Mouse (Mus musculus): ENCODE data around the gene Ccer2. TPM values are rescaled to one million over a fixed set of nuclear protein-coding genes. Genes with fewer than 3 reads are reported as not detected.

The Ccer2 gene
- polyA plus RNA-seq, 1 experiment from 2014 or later: 0.78 TPM

GRCm38 (mm10) chr7:28780067-28780658 is 24.2 kb downstream of the Ccer2 start:
- peak overlapping the region; percentile 54; the same call in 1 of the 2 replicates for H3K27ac ChIP-seq (replicated peaks)
- 45% methylated on average over 6 of the region's 6 CpGs for WGBS
- no peak overlapping the region for H3K9ac ChIP-seq (replicated peaks)

GRCm38 (mm10) chr7:28780857-28781256 is 24.9 kb downstream of the Ccer2 start:
- 87% methylated on average over 7 of the region's 7 CpGs for WGBS
- H3K9ac ChIP-seq (replicated peaks): no peak overlapping the region
- peaks cover 7% of the 10 kb centered on the region for H3K4me1 ChIP-seq
- no peak overlapping the region for H3K4me3 ChIP-seq (replicated peaks)
- H3K27ac ChIP-seq (replicated peaks): no peak overlapping the region
- H3K27me3 ChIP-seq (replicated peaks): no peaks in the 10 kb centered on the region
- no peak for ATAC-seq (ENCODE audit: low FRiP score)
- no peaks in the 10 kb centered on the region for H3K9me3 ChIP-seq (replicated peaks)
- H3K36me3 ChIP-seq: peaks cover 39% of the 10 kb centered on the region
- H3K4me2 ChIP-seq: no peak overlapping the region

More at GRCm38 (mm10) chr7:28780067-28780658, 24.2 kb downstream of the Ccer2 start:
- Histone ChIP-seq H3K4me2 (no peak overlapping the region), H3K4me1 (peaks cover 7% of the 10 kb centered on the region), H3K4me3 (replicated peaks) (no peak overlapping the region), H3K36me3 (peaks cover 39% of the 10 kb centered on the region), H3K27me3 (replicated peaks) (no peaks in the 10 kb centered on the region), H3K9me3 (replicated peaks) (no peaks in the 10 kb centered on the region)
- peak; percentile 63; the same call in 1 of the 2 replicates for ATAC-seq (ENCODE audit: low FRiP score)

- H3K4me2 ChIP-seq: no peak overlapping the region
- no peak overlapping the region for H3K4me3 ChIP-seq (replicated peaks)
- ATAC-seq (ENCODE audit: low FRiP score): no peak
- H3K36me3 ChIP-seq: peaks cover 43% of the 10 kb centered on the region
- peaks cover 7% of the 10 kb centered on the region for H3K4me1 ChIP-seq
- no peaks in the 10 kb centered on the region for H3K9me3 ChIP-seq (replicated peaks)
- H3K27ac ChIP-seq (replicated peaks): no peak overlapping the region
- H3K27me3 ChIP-seq (replicated peaks): no peaks in the 10 kb centered on the region
- 88% methylated on average over 8 of the region's 8 CpGs for WGBS
- H3K9ac ChIP-seq (replicated peaks): no peak overlapping the region
Measured at GRCm38 (mm10) chr7:28781261-28781663, 25.3 kb downstream of the Ccer2 start.

GRCm38 (mm10) chr7:28785161-28785560 is 29.2 kb downstream of the Ccer2 start:
- H3K9ac ChIP-seq (replicated peaks): no peak overlapping the region
- no peak overlapping the region for H3K27ac ChIP-seq (replicated peaks)
- H3K36me3 ChIP-seq: peaks cover 47% of the 10 kb centered on the region
- ATAC-seq (ENCODE audit: low FRiP score): no peak
- H3K4me1 ChIP-seq: peaks cover 5% of the 10 kb centered on the region
- H3K27me3 ChIP-seq (replicated peaks): no peaks in the 10 kb centered on the region
- no peak overlapping the region for H3K4me3 ChIP-seq (replicated peaks)
- WGBS: 80% methylated on average over 5 of the region's 5 CpGs
- no peak overlapping the region for H3K4me2 ChIP-seq
- H3K9me3 ChIP-seq (replicated peaks): no peaks in the 10 kb centered on the region

GRCm38 (mm10) chr7:28787884-28788283 is 31.9 kb downstream of the Ccer2 start:
- Histone ChIP-seq H3K4me3 (replicated peaks) (no peak overlapping the region), H3K27me3 (replicated peaks) (no peaks in the 10 kb centered on the region), H3K36me3 (peaks cover 39% of the 10 kb centered on the region), H3K4me2 (no peak overlapping the region), H3K9ac (replicated peaks) (no peak overlapping the region), H3K4me1 (no peaks in the 10 kb centered on the region), H3K9me3 (replicated peaks) (no peaks in the 10 kb centered on the region), H3K27ac (replicated peaks) (no peak overlapping the region)
- WGBS: 97% methylated on average over 9 of the region's 9 CpGs
- no peak for ATAC-seq (ENCODE audit: low FRiP score)

GRCm38 (mm10) chr7:28788307-28789195 is 32.6 kb downstream of the Ccer2 start, which contains the start of gene Rinl:
TSS of gene Rinl (plus strand) at chr7:28788969.
- Histone ChIP-seq H3K36me3 (peaks cover 32% of the 10 kb centered on the region), H3K27ac (replicated peaks) (no peak within 1 kb of the TSS), H3K9ac (replicated peaks) (no peak within 1 kb of the TSS), H3K4me2 (no peak within 1 kb of the TSS), H3K4me1 (no peaks in the 10 kb centered on the region), H3K27me3 (replicated peaks) (no peaks in the 10 kb centered on the region), H3K4me3 (replicated peaks) (no peak within 1 kb of the TSS), H3K9me3 (replicated peaks) (no peaks in the 10 kb centered on the region)
- 71% methylated on average over 5 of the region's 5 CpGs for WGBS
- no peak for ATAC-seq (ENCODE audit: low FRiP score)

- Histone ChIP-seq H3K27ac (replicated peaks) (no peak overlapping the region), H3K9ac (replicated peaks) (no peak overlapping the region), H3K4me3 (replicated peaks) (no peak overlapping the region), H3K27me3 (replicated peaks) (no peaks in the 10 kb centered on the region), H3K4me2 (no peak overlapping the region), H3K4me1 (no peaks in the 10 kb centered on the region), H3K9me3 (replicated peaks) (no peaks in the 10 kb centered on the region), H3K36me3 (peaks cover 26% of the 10 kb centered on the region)
- 92% methylated on average over 3 of the region's 3 CpGs for WGBS
- no peak for ATAC-seq (ENCODE audit: low FRiP score)
Measured at GRCm38 (mm10) chr7:28789235-28789634, 33.3 kb downstream of the Ccer2 start.

GRCm38 (mm10) chr7:28790066-28790806 is 34.3 kb downstream of the Ccer2 start:
- Histone ChIP-seq H3K36me3 (peaks cover 19% of the 10 kb centered on the region), H3K27ac (replicated peaks) (no peak overlapping the region), H3K4me3 (replicated peaks) (no peak overlapping the region), H3K27me3 (replicated peaks) (no peaks in the 10 kb centered on the region), H3K9ac (replicated peaks) (no peak overlapping the region), H3K4me2 (no peak overlapping the region), H3K4me1 (no peaks in the 10 kb centered on the region), H3K9me3 (replicated peaks) (no peaks in the 10 kb centered on the region)
- WGBS: 55% methylated on average over 8 of the region's 8 CpGs
- ATAC-seq (ENCODE audit: low FRiP score): no peak

- no peak overlapping the region for H3K9ac ChIP-seq (replicated peaks)
- H3K4me1 ChIP-seq: peaks cover 6% of the 10 kb centered on the region; the same call in 1 of the 2 replicates
- H3K4me2 ChIP-seq: no peak overlapping the region
- no peak for ATAC-seq (ENCODE audit: low FRiP score)
- peaks cover 11% of the 10 kb centered on the region for H3K36me3 ChIP-seq
- no peaks in the 10 kb centered on the region for H3K9me3 ChIP-seq (replicated peaks)
- no peaks in the 10 kb centered on the region for H3K27me3 ChIP-seq (replicated peaks)
- no peak overlapping the region for H3K4me3 ChIP-seq (replicated peaks)
- H3K27ac ChIP-seq (replicated peaks): no peak overlapping the region
Measured at GRCm38 (mm10) chr7:28791706-28792105, 35.7 kb downstream of the Ccer2 start.

- no peaks in the 10 kb centered on the region for H3K27me3 ChIP-seq (replicated peaks)
- no peak for ATAC-seq (ENCODE audit: low FRiP score)
- no peak overlapping the region for H3K27ac ChIP-seq (replicated peaks)
- H3K4me2 ChIP-seq: no peak overlapping the region
- no peak overlapping the region for H3K9ac ChIP-seq (replicated peaks)
- H3K36me3 ChIP-seq: peaks cover 8% of the 10 kb centered on the region; the same call in 1 of the 2 replicates
- 82% methylated on average over 14 of the region's 14 CpGs for WGBS
- H3K4me3 ChIP-seq (replicated peaks): no peak overlapping the region
- peaks cover 9% of the 10 kb centered on the region for H3K4me1 ChIP-seq
- no peaks in the 10 kb centered on the region for H3K9me3 ChIP-seq (replicated peaks)
Measured at GRCm38 (mm10) chr7:28792391-28793185, 36.6 kb downstream of the Ccer2 start.

- no peak overlapping the region for H3K4me2 ChIP-seq
- ATAC-seq (ENCODE audit: low FRiP score): no peak
- WGBS: 51% methylated on average over 2 of the region's 2 CpGs
- peaks cover 9% of the 10 kb centered on the region for H3K4me1 ChIP-seq
- no peak overlapping the region for H3K27ac ChIP-seq (replicated peaks)
- H3K9me3 ChIP-seq (replicated peaks): no peaks in the 10 kb centered on the region
- no peak overlapping the region for H3K9ac ChIP-seq (replicated peaks)
- H3K27me3 ChIP-seq (replicated peaks): no peaks in the 10 kb centered on the region
- no peak overlapping the region for H3K4me3 ChIP-seq (replicated peaks)
- no peaks in the 10 kb centered on the region for H3K36me3 ChIP-seq
Measured at GRCm38 (mm10) chr7:28793834-28794233, 37.9 kb downstream of the Ccer2 start.
